Mouse (Mus musculus) colon, adult 2 months (tissue): ENCODE data around the gene Gm17606. TPM values are rescaled to one million over a fixed set of nuclear protein-coding genes. Genes with fewer than 3 reads are reported as not detected.

ENCODE experiments used
- polyA plus RNA-seq: library from polyadenylated mRNA; depleted of rRNA; stranded (reverse); fragments of >200 nt; gene quantifications from 2 replicates; pipeline ENCODE4 v1.2.3, GENCODE M21; 2012; rRNA removed

The Gm17606 gene
- not detected in 2 replicates for polyA plus RNA-seq

GRCm38 (mm10) chr14:54640946-54641304 lies at the start of gene Gm17606:
TSS of gene Gm17606 (plus strand) at chr14:54640952.

GRCm38 (mm10) chr14:54605752-54606321 lies 34.9 kb upstream of the Gm17606 start, which contains the start of gene 4931414P19Rik:
TSS of gene 4931414P19Rik (minus strand) at chr14:54605993.

GRCm38 (mm10) chr14:54617897-54618365 lies 22.8 kb upstream of the Gm17606 start, which contains the start of gene Psmb5:
TSS of gene Psmb5 (minus strand) at chr14:54618022.

GRCm38 (mm10) chr14:54621133-54621532 lies 19.6 kb upstream of the Gm17606 start, which contains the start of gene Psmb11:
TSS of gene Psmb11 (plus strand) at chr14:54621433.

GRCm38 (mm10) chr14:54641305-54641969 lies 685 bp downstream of the Gm17606 start, which contains the start of gene Cdh24:
TSS of gene Cdh24 (minus strand) at chr14:54641364.

GRCm38 (mm10) chr14:54686063-54686521 lies 45.3 kb downstream of the Gm17606 start, which contains the start of gene 1700123O20Rik:
TSS of gene 1700123O20Rik (plus strand) at chr14:54686216.

GRCm38 (mm10) chr14:54686522-54687143 lies 45.9 kb downstream of the Gm17606 start, which contains the start of gene Acin1:
TSS of gene Acin1 (minus strand) at chr14:54686931.

Other genes starting within 250 kb of the Gm17606 start
- 33.9 and 48.9 TPM in 2 replicates for gene Slc7a7, start 223.2 kb upstream of the Gm17606 start, polyA plus RNA-seq
- gene Mrpl52, start 214.0 kb upstream of the Gm17606 start, polyA plus RNA-seq: 504 and 1,130 TPM in 2 replicates
- 181 and 186 TPM in 2 replicates for gene Mmp14, start 209.3 kb upstream of the Gm17606 start, polyA plus RNA-seq
- gene Lrp10, start 176.8 kb upstream of the Gm17606 start, polyA plus RNA-seq: 344 and 402 TPM in 2 replicates
- gene Rem2, start 164.9 kb upstream of the Gm17606 start, polyA plus RNA-seq: 1.7 and 2.3 TPM in 2 replicates
- gene Prmt5, start 123.4 kb upstream of the Gm17606 start, polyA plus RNA-seq: 17.0 and 41.7 TPM in 2 replicates
- gene Haus4, start 86.3 kb upstream of the Gm17606 start, polyA plus RNA-seq: 10.7 and 13.6 TPM in 2 replicates
- gene Ajuba, start 63.4 kb upstream of the Gm17606 start, polyA plus RNA-seq: 5.9 and 6.3 TPM in 2 replicates
- 7.2 and 8.1 TPM in 2 replicates for gene 4931414P19Rik, start 35.0 kb upstream of the Gm17606 start, polyA plus RNA-seq
- gene Psmb5, start 22.9 kb upstream of the Gm17606 start, polyA plus RNA-seq: 180 and 204 TPM in 2 replicates
- gene Psmb11, start 19.5 kb upstream of the Gm17606 start, polyA plus RNA-seq: not detected in 2 replicates
- gene Cdh24, start 412 bp downstream of the Gm17606 start, polyA plus RNA-seq: 6.4 and 7.6 TPM in 2 replicates
- 35.0 and 51.2 TPM in 2 replicates for gene 1700123O20Rik, start 45.3 kb downstream of the Gm17606 start, polyA plus RNA-seq
- 88.5 and 92.0 TPM in 2 replicates for gene Acin1, start 46.0 kb downstream of the Gm17606 start, polyA plus RNA-seq
- gene Gm29776, start 57.9 kb downstream of the Gm17606 start, polyA plus RNA-seq: 0.06 TPM in 1 of 2 replicates, not detected in the other
- 0.32 and 0.94 TPM in 2 replicates for gene Cebpe, start 71.2 kb downstream of the Gm17606 start, polyA plus RNA-seq
- gene Slc7a8, start 141.0 kb downstream of the Gm17606 start, polyA plus RNA-seq: 7.8 and 8.6 TPM in 2 replicates
- not detected in 2 replicates for gene Rnf212b, start 173.2 kb downstream of the Gm17606 start, polyA plus RNA-seq
- 2.2 and 4.0 TPM in 2 replicates for gene Homez, start 230.0 kb downstream of the Gm17606 start, polyA plus RNA-seq
- gene Ppp1r3e, start 236.6 kb downstream of the Gm17606 start, polyA plus RNA-seq: 19.1 and 22.7 TPM in 2 replicates
- gene Bcl2l2, start 242.4 kb downstream of the Gm17606 start, polyA plus RNA-seq: 57.4 and 72.3 TPM in 2 replicates
- 10.2 and 19.3 TPM in 2 replicates for gene Gm20521, start 242.5 kb downstream of the Gm17606 start, polyA plus RNA-seq